In genomic region chr10:5159679-5160078, GRCm38 (mm10) we compare ENCODE assay signal across 20 mouse cellular contexts.
DNase-seq lines count a peak whose midpoint lies in the region; ATAC-seq and TF ChIP-seq lines count a peak whose summit lies in the region.
"Had no signal": no experiment of that assay in that cellular context is flagged by ENCODE, and none has a peak within 500 bp of the region (broad histone marks: within the 10 kb centered on the region; RNA-seq: fewer than 3 reads in every experiment).

No protein-coding gene starts in this region.

- H3K4me3 ChIP-seq in embryonic facial prominence, embryonic 14.5 days (ENCODE audit: low read depth, low read length), result no peak overlapping the region
- H3K4me3 ChIP-seq in embryonic facial prominence, embryonic 10.5 days, result no peak overlapping the region
- H3K4me3 ChIP-seq in kidney, postnatal 0 days (replicated peaks; ENCODE audit: low read depth, low read length), result no peak overlapping the region
- H3K4me3 ChIP-seq in midbrain, embryonic 15.5 days, result no peak overlapping the region
- H3K4me3 ChIP-seq: forebrain, embryonic 13.5 days; heart, embryonic 10.5 days had no signal

- WGBS in embryonic facial prominence, embryonic 14.5 days, result 64% methylated on average over 8 of the region's 8 CpGs
- 84% methylated on average over 8 of the region's 8 CpGs for WGBS in embryonic facial prominence, embryonic 10.5 days
- 36% methylated on average over 8 of the region's 8 CpGs for WGBS in kidney, postnatal 0 days
- 81% methylated on average over 8 of the region's 8 CpGs for WGBS in midbrain, embryonic 15.5 days

- no peaks in the 10 kb centered on the region for H3K9me3 ChIP-seq in embryonic facial prominence, embryonic 14.5 days (ENCODE audit: control insufficient read depth, low read length)
- no peaks in the 10 kb centered on the region for H3K9me3 ChIP-seq in embryonic facial prominence, embryonic 10.5 days
- no peaks in the 10 kb centered on the region for H3K9me3 ChIP-seq in kidney, postnatal 0 days (replicated peaks; ENCODE audit: low read length)
- H3K9me3 ChIP-seq in midbrain, embryonic 15.5 days, result no peaks in the 10 kb centered on the region
- H3K9me3 ChIP-seq: forebrain, embryonic 13.5 days; heart, embryonic 10.5 days had no signal

- no peak for ATAC-seq in embryonic facial prominence, embryonic 14.5 days (ENCODE audit: low read depth)
- ATAC-seq in kidney, postnatal 0 days (replicated peaks; ENCODE audit: low FRiP score, low read depth), result no peak
- no peak for ATAC-seq in midbrain, embryonic 15.5 days (replicated peaks)
- no peak for ATAC-seq in activated CD4-positive, CD25-positive, alpha-beta regulatory T cell, adult 4 months
- ATAC-seq: forebrain, embryonic 13.5 days; hindbrain, embryonic 16.5 days; midbrain, embryonic 16.5 days had no signal

- TF ChIP-seq CTCF in kidney, postnatal 0 days (IDR thresholded peaks at IDR 0.05; ENCODE audit: low read depth), result no peak

- no peaks in the 10 kb centered on the region for H3K27me3 ChIP-seq in embryonic facial prominence, embryonic 14.5 days (replicated peaks; ENCODE audit: control insufficient read depth, insufficient read depth, low read length)
- no peaks in the 10 kb centered on the region for H3K27me3 ChIP-seq in embryonic facial prominence, embryonic 10.5 days (replicated peaks; ENCODE audit: low read depth, poor library complexity, severe bottlenecking)
- H3K27me3 ChIP-seq in kidney, postnatal 0 days (ENCODE audit: insufficient read depth, low read length), result no peaks in the 10 kb centered on the region
- H3K27me3 ChIP-seq in midbrain, embryonic 15.5 days (replicated peaks), result no peaks in the 10 kb centered on the region
- H3K27me3 ChIP-seq: forebrain, embryonic 13.5 days had no signal

- no peak overlapping the region for H3K27ac ChIP-seq in embryonic facial prominence, embryonic 14.5 days (replicated peaks; ENCODE audit: low read depth, low read length)
- no peak overlapping the region for H3K27ac ChIP-seq in embryonic facial prominence, embryonic 10.5 days (replicated peaks)
- H3K27ac ChIP-seq in kidney, postnatal 0 days, result no peak overlapping the region
- no peak overlapping the region for H3K27ac ChIP-seq in midbrain, embryonic 15.5 days
- H3K27ac ChIP-seq: forebrain, embryonic 13.5 days; heart, embryonic 10.5 days had no signal

- peak; percentile 9 for DNase-seq in embryonic facial prominence, embryonic 14.5 days (ENCODE audit: low spot score)
- DNase-seq in embryonic facial prominence, embryonic 10.5 days (ENCODE audit: low spot score), result no peak
- peak; percentile 55 for DNase-seq in ovary, adult 18-20 months (ENCODE audit: low spot score)
- no peak for DNase-seq in ovary, postnatal 14 days (ENCODE audit: low spot score)
- DNase-seq in kidney, postnatal 0 days (ENCODE audit: low spot score), result peak; percentile 76
- DNase-seq in embryo, embryonic 11 days, result no peak
- DNase-seq: adrenal gland, adult 2 months; cerebellum, adult 2 months; gastrocnemius, postnatal 10 days; layer of hippocampus, postnatal 36 days; left cerebral cortex, postnatal 4 days; right cerebral cortex, postnatal 4 days; thymus, adult 18-20 months had no signal

- H3K4me2 ChIP-seq in embryonic facial prominence, embryonic 14.5 days (ENCODE audit: low read depth, low read length), result no peak overlapping the region
- H3K4me2 ChIP-seq in kidney, postnatal 0 days (ENCODE audit: low read length), result no peak overlapping the region
- H3K4me2 ChIP-seq in midbrain, embryonic 15.5 days, result no peak overlapping the region
- H3K4me2 ChIP-seq: forebrain, embryonic 13.5 days; liver, embryonic 11.5 days had no signal

- no peaks in the 10 kb centered on the region; the same call in 1 of the 2 replicates for H3K36me3 ChIP-seq in embryonic facial prominence, embryonic 14.5 days (ENCODE audit: control insufficient read depth, insufficient read depth, low read length)
- no peaks in the 10 kb centered on the region for H3K36me3 ChIP-seq in embryonic facial prominence, embryonic 10.5 days (replicated peaks)
- no peaks in the 10 kb centered on the region for H3K36me3 ChIP-seq in kidney, postnatal 0 days (ENCODE audit: insufficient read depth, low read length)
- H3K36me3 ChIP-seq in midbrain, embryonic 15.5 days (replicated peaks), result no peaks in the 10 kb centered on the region

- H3K9ac ChIP-seq in embryonic facial prominence, embryonic 14.5 days (ENCODE audit: low read depth, low read length), result no peak overlapping the region
- no peak overlapping the region for H3K9ac ChIP-seq in kidney, postnatal 0 days (ENCODE audit: low read depth, low read length)
- H3K9ac ChIP-seq in midbrain, embryonic 15.5 days, result no peak overlapping the region
- H3K9ac ChIP-seq: forebrain, embryonic 13.5 days had no signal

- H3K4me1 ChIP-seq in embryonic facial prominence, embryonic 14.5 days (ENCODE audit: control insufficient read depth, insufficient read depth, low read length), result no peaks in the 10 kb centered on the region
- H3K4me1 ChIP-seq in embryonic facial prominence, embryonic 10.5 days, result no peaks in the 10 kb centered on the region
- H3K4me1 ChIP-seq in kidney, postnatal 0 days (replicated peaks; ENCODE audit: insufficient read depth, low read length), result 0 out of 2 replicates have a peak, but pooled peaks cover 3% of the 10 kb centered on the region
- H3K4me1 ChIP-seq in midbrain, embryonic 15.5 days, result no peaks in the 10 kb centered on the region
- H3K4me1 ChIP-seq: forebrain, embryonic 13.5 days; heart, embryonic 10.5 days had no signal

Comparison
In these comparisons a context has a peak if more than half of its experiments do, and no peak if none do; other contexts are left out.
1. DNase-seq: peak in embryonic facial prominence, embryonic 14.5 days (single experiment), ovary, adult 18-20 months (single experiment) and kidney, postnatal 0 days (single experiment); none in embryonic facial prominence, embryonic 10.5 days (single experiment), ovary, postnatal 14 days (single experiment) and embryo, embryonic 11 days (single experiment).